Mouse (Mus musculus) embryonic fibroblast, embryonic 13.5 days (primary cell): ENCODE results near the gene Smco1. TPM values are rescaled to one million over a fixed set of nuclear protein-coding genes. Genes with fewer than 3 reads are reported as not detected.

Source experiments
- H3K27ac ChIP-seq: 2 replicates; pipeline ENCODE4 v1.5.1; 2012; ENCODE audit warnings: low read length, control low read depth, inconsistent platforms; ENCODE audit not compliant: insufficient read depth
- H3K4me1 ChIP-seq: 2 replicates; pipeline ENCODE4 v1.6.1; 2011; ENCODE audit warnings: low read length; ENCODE audit not compliant: control insufficient read depth, insufficient read depth
- H3K4me3 ChIP-seq: 2 replicates; pipeline ENCODE4 v1.5.1; 2011; ENCODE audit warnings: mild to moderate bottlenecking, control low read depth, low read length; ENCODE audit not compliant: insufficient read depth
- CTCF ChIP-seq: IDR thresholded peaks from 2 replicates; pipeline ENCODE4 v1.5.1; 2011; ENCODE audit warnings: mild to moderate bottlenecking, control low read depth, low read length, moderate library complexity, borderline replicate concordance; ENCODE audit not compliant: insufficient read depth
- POLR2A ChIP-seq: IDR thresholded peaks from 2 replicates; pipeline ENCODE4 v1.6.1; 2011; ENCODE audit warnings: low read depth, mild to moderate bottlenecking, control low read depth, low read length, moderate library complexity
- polyA plus RNA-seq: library from polyadenylated mRNA; stranded (reverse); fragments of >200 nt; gene quantifications from 2 replicates; pipeline ENCODE4 v1.2.4, GENCODE M21; 2011; ENCODE audit warnings: low read depth; ENCODE audit not compliant: missing spikeins, insufficient read length

Gene Smco1
- polyA plus RNA-seq, 1 experiment: not detected

DNA sequence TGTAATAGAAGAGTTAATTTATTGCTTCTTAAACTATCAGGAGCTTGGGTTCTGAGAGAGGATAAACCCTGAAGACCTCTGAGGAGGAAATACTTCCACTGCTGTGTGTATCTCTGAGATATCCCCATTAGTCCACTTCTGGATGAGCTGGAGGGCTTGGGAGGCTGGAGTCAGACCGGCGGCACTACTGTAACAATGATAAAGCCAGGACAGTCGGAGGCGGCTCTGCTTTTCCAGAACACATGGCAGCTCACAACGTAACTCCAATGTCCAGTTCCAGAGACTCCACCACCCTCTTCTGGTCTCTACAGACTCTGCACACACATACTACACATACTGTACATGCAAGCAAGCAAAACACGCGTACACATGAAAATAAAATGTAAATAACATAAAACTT lies 32.6 kb downstream of the Smco1 start:
- TF ChIP-seq POLR2A (no peak), CTCF (no peak)
- Histone ChIP-seq H3K4me1 (no peaks in the 10 kb centered on the region), H3K4me3 (no peak overlapping the region), H3K27ac (no peak overlapping the region)

DNA sequence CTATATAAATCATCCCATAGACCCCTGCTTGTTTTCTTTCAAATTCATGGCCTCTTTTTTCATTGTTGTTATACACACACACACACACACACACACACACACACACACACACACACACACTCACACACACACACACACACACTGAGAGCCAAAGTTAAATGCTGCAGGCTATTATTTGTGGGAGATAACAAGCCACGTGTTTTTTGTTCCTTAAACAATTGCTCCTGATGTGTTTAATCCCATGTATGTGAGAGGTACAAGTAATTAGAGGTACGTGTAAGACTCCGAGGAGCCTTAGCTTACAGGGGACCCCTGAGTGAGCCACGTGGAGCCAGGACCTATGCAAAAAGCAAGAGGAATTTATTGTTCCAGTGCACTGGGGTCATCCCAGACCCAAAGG lies 40.7 kb downstream of the Smco1 start:
- H3K4me1 ChIP-seq: no peaks in the 10 kb centered on the region
- TF ChIP-seq POLR2A (no peak), CTCF (no peak)
- no peak overlapping the region for H3K4me3 ChIP-seq
- no peak overlapping the region for H3K27ac ChIP-seq

DNA sequence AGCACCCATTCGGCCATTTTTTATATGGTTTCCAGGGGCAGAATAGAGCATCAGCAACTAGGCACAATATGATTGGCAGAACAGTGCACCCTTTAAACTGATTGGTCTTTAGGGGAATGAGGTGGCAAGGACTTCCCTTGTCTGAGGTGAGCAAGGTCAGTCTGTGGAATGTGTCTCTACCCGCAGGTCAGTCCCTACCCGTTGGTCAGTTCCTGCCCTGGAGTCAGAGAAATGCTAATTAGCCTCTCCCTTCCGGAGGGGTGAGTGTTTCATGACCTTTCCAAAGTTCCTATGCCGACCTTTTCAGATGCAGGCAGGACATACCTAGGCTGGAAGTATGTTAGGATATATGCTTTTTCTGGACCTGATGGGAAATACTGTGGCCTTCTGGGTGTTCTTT lies 41.1 kb downstream of the Smco1 start:
- Histone ChIP-seq H3K4me3 (no peak overlapping the region), H3K4me1 (no peaks in the 10 kb centered on the region), H3K27ac (no peak overlapping the region)
- TF ChIP-seq POLR2A: no peak
- TF ChIP-seq CTCF: no peak

DNA sequence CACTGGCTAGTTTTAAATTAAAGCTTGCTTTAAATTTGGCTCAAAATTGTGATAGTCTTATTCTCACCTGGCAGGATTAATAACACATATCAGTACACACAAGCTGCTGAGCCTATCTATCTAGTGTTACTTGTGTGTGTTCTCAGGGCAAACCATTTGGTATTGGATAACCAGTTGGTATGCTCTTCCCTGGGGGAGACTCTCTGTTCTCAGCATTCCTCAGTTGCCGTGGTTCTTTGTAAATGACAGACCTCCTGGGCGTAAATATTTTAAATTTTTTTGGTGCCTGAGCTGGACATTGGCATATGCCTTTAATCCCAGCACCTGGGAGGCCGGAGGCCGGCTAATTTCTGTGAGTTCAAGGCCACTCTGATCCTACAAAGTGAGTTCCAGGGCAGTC lies 41.6 kb downstream of the Smco1 start:
- Histone ChIP-seq H3K4me1 (no peaks in the 10 kb centered on the region), H3K27ac (no peak overlapping the region), H3K4me3 (no peak overlapping the region)
- no peak for TF ChIP-seq CTCF
- no peak for TF ChIP-seq POLR2A

- no peak overlapping the region for H3K4me3 ChIP-seq
- H3K4me1 ChIP-seq: no peaks in the 10 kb centered on the region
- H3K27ac ChIP-seq: no peak overlapping the region
- TF ChIP-seq POLR2A (no peak), CTCF (no peak)
Measured at GRCm38 (mm10) chr16:32316601-32317000, 45.3 kb downstream of the Smco1 start.

- no peak overlapping the region for H3K27ac ChIP-seq
- no peak for TF ChIP-seq POLR2A
- no peak for TF ChIP-seq CTCF
- no peak overlapping the region for H3K4me3 ChIP-seq
- H3K4me1 ChIP-seq: no peaks in the 10 kb centered on the region
Measured at GRCm38 (mm10) chr16:32323953-32324352, 52.7 kb downstream of the Smco1 start.

Other genes starting within 250 kb of the Smco1 start
- 61.3 and 61.4 TPM in 2 replicates for gene Pak2, start 192.1 kb upstream of the Smco1 start, polyA plus RNA-seq
- gene Pigx, start 171.7 kb upstream of the Smco1 start, polyA plus RNA-seq: 53.3 and 54.0 TPM in 2 replicates
- gene Cep19, start 171.7 kb upstream of the Smco1 start, polyA plus RNA-seq: 9.2 and 10.9 TPM in 2 replicates
- gene Nrros, start 105.9 kb upstream of the Smco1 start, polyA plus RNA-seq: 0.60 TPM in 1 of 2 replicates, not detected in the other
- gene Bex6, start 91.6 kb upstream of the Smco1 start, polyA plus RNA-seq: not detected in 2 replicates
- gene Fbxo45, start 24.3 kb upstream of the Smco1 start, polyA plus RNA-seq: 12.4 and 16.1 TPM in 2 replicates
- gene Wdr53, start 24.2 kb upstream of the Smco1 start, polyA plus RNA-seq: 11.1 and 11.3 TPM in 2 replicates
- 20.2 and 27.4 TPM in 2 replicates for gene Rnf168, start 6.0 kb downstream of the Smco1 start, polyA plus RNA-seq
- gene Ubxn7, start 60.8 kb downstream of the Smco1 start, polyA plus RNA-seq: 36.6 and 37.7 TPM in 2 replicates
- gene Tm4sf19, start 129.0 kb downstream of the Smco1 start, polyA plus RNA-seq: not detected in 2 replicates
- gene Tctex1d2, start 148.2 kb downstream of the Smco1 start, polyA plus RNA-seq: 16.1 and 21.1 TPM in 2 replicates
- gene Pcyt1a, start 159.5 kb downstream of the Smco1 start, polyA plus RNA-seq: 43.6 and 45.2 TPM in 2 replicates
- 0.19 TPM in 1 of 2 replicates, not detected in the other for gene Slc51a, start 216.4 kb downstream of the Smco1 start, polyA plus RNA-seq
- not detected in 2 replicates for gene Zdhhc19, start 224.8 kb downstream of the Smco1 start, polyA plus RNA-seq